Mouse (Mus musculus): ENCODE measurements around the gene Pgap3.

- no peak for TF ChIP-seq GATA1 (IDR thresholded peaks at IDR 0.05; ENCODE audit: borderline replicate concordance, low read length)
- no peak for TF ChIP-seq FLI1 (IDR thresholded peaks at IDR 0.05; ENCODE audit: low read length)
Measured at GRCm38 (mm10) chr11:98367863-98368186, 32.5 kb downstream of the Pgap3 start.
